Mouse (Mus musculus): Measurements from ENCODE around the gene Cep44.

- TF ChIP-seq CTCF (IDR thresholded peaks at IDR 0.05; ENCODE audit: low read depth) (no peak), EP300 (IDR thresholded peaks at IDR 0.05; ENCODE audit: low read depth) (no peak)
Observed at GRCm38 (mm10) chr8:56489496-56489895, 61.4 kb downstream of the Cep44 start.
